Mouse (Mus musculus): ENCODE data around the gene Clp1. TPM values are rescaled to one million over a fixed set of nuclear protein-coding genes. Genes with fewer than 3 reads are reported as not detected.

The Clp1 gene
- 16.6 TPM for polyA plus RNA-seq (2014; fragmentation: Illumina TruSeq; extraction: RNeasy Lipid Tissue Mini Kit (QIAGEN cat#74804); ENCODE audit: low read depth, low replicate concordance)

DNA sequence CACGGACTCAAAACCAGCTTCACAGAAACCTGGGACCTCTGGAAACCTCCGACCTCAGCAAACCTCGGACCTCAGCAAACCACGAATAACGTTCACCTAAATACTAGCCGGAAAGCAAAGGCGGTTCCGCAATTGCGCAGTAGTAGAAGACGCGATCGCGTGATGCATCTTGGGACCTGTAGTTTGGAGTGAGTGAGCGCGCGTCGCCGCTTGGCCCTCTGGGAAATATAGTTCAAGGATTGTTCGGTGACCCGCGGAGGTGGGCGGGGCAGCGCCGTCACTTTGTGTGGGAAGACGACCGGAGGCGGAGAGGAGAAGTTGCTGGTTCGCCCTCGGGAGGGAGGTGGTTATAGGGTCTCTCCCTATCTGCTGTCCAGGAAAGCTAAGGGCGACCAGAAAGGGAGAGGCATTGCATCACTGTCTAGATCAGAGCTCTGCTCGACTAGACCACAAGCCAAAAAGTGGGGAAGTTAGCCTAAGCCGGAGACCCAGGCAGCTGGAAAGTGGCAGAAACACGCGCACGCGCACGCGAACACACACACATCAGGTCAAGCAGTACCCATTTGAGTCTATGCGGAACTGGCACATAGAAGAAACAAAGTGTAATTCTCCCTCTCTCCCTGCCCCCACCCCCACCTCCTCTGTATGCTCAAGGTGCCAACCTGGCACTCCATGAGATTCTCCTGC lies at the start of gene Clp1:
Gene Clp1 (minus strand): TSS at position 179 of the 687 bp plus-strand sequence.

GRCm38 (mm10) chr2:84775241-84775640 lies 48.1 kb upstream of the Clp1 start, which contains the start of gene Serping1:
Gene Serping1, minus strand, starts transcription at chr2:84775444.

DNA sequence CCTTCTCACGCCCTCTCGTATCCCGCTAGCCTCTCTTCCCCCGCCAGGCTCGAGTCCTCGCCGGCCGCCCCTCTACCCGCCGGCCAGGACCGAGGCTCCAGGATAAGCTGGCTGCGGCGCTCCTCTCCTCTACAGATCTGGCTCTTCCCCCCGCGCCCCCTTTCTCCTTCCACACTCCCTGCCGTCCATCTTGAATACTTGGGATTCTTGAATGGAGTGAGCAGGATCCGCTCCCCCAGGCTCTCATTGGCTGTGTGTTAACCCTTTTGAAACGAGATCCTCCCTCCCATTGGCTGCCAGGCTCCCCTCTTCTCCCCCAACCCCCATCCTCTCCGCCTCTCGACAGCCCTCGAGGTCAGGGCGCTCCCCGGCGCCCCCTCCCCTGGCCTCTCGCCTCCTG lies 16.4 kb upstream of the Clp1 start, which contains the start of gene Gm19426:
Gene Gm19426 (minus strand): TSS at position 95 of the 400 bp plus-strand sequence.

GRCm38 (mm10) chr2:84733579-84734300 lies 6.6 kb upstream of the Clp1 start, which contains the start of gene Ypel4:
Gene Ypel4, plus strand, starts transcription at chr2:84734058.

GRCm38 (mm10) chr2:84714811-84715561 lies 12.2 kb downstream of the Clp1 start, which contains the start of gene Zdhhc5:
Gene Zdhhc5, minus strand, starts transcription at chr2:84715180.

DNA sequence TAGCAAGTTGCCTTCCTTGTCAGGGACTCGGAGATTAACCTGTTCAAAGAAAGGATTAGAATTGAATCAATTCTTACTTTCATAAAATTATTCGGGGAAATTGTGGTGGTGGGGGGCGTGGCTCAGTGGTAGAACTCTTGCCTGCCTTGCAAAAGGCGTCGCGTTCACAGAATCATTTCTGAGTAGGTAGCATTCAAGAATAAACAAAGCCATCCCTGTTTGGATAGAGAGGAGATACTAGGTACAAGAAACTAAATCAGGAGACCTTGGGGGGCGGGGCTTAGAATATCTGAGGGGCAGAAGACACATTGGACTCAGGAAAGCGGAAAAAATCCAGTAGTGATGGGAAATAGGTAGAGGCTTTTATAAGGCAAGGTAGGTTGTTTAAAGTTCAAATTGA lies 48.1 kb downstream of the Clp1 start, which contains the start of gene Tmx2:
Gene Tmx2 (minus strand): TSS at position 125 of the 400 bp plus-strand sequence.

DNA sequence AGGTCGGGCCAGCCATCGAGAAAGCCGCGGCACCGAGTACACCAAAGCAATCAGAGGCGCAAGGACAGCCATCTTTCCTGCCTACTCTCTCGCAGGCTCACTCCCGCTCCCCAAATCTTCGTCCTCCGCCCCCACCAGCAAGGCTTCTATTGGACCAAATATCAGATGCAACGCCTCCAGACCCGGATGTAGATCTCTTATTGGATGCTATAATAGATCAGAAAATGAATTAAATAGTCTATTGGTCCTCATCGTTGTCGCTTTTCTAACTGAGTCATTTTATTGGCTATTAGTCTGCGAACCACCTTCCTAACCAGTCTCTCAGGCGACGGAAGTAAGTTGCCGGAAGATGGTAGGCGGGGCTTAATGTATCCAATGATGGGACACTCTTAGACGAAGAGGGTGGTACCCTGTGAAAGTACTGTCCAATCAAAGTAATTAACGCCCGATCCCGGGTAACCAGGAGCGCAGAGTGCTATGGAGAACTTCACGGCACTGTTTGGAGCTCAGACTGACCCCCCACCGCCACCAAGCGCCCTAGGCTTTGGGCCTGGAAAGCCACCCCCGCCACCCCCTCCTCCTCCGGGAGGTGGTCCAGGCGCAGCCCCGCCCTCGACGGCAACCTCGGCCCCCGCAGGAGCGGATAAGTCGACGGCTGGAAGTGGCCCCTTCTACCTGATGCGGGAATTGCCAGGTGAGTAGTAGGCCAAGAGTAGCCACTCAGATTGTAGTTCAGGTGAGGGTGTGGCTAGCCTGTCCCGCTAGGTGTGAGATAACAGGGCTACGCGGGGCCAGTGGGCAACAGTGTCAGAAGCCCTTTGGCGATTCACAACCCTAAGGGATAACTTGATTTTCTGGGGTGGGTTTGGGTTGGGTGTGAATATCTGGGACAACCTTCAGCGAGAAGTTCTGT lies 48.9 kb downstream of the Clp1 start, which contains the start of the genes Gm28635 and Med19:
Gene Gm28635 (minus strand): TSS at position 74 of the 913 bp plus-strand sequence.
Gene Med19 (plus strand): TSS at position 435 of the 913 bp plus-strand sequence.

Other genes with a start within 250 kb of the Clp1 start
- 89.6 TPM for gene Ctnnd1, start 76.6 kb downstream of the Clp1 start, polyA plus RNA-seq (2014; fragmentation: Illumina TruSeq; extraction: RNeasy Lipid Tissue Mini Kit (QIAGEN cat#74804); ENCODE audit: low read depth, low replicate concordance)
- gene Btbd18, start 68.3 kb downstream of the Clp1 start, polyA plus RNA-seq (2014; fragmentation: Illumina TruSeq; extraction: RNeasy Lipid Tissue Mini Kit (QIAGEN cat#74804); ENCODE audit: low read depth, low replicate concordance) = not detected
- gene Selenoh, start 56.6 kb downstream of the Clp1 start, polyA plus RNA-seq (2014; fragmentation: Illumina TruSeq; extraction: RNeasy Lipid Tissue Mini Kit (QIAGEN cat#74804); ENCODE audit: low read depth, low replicate concordance) = 38.3 TPM
- not detected for gene Gm28635, start 49.3 kb downstream of the Clp1 start, polyA plus RNA-seq (2014; fragmentation: Illumina TruSeq; extraction: RNeasy Lipid Tissue Mini Kit (QIAGEN cat#74804); ENCODE audit: low read depth, low replicate concordance)
- 27.6 TPM for gene Med19, start 48.9 kb downstream of the Clp1 start, polyA plus RNA-seq (2014; fragmentation: Illumina TruSeq; extraction: RNeasy Lipid Tissue Mini Kit (QIAGEN cat#74804); ENCODE audit: low read depth, low replicate concordance)
- gene Tmx2, start 48.2 kb downstream of the Clp1 start, polyA plus RNA-seq (2014; fragmentation: Illumina TruSeq; extraction: RNeasy Lipid Tissue Mini Kit (QIAGEN cat#74804); ENCODE audit: low read depth, low replicate concordance) = 86.7 TPM
- gene Zdhhc5, start 12.2 kb downstream of the Clp1 start, polyA plus RNA-seq (2014; fragmentation: Illumina TruSeq; extraction: RNeasy Lipid Tissue Mini Kit (QIAGEN cat#74804); ENCODE audit: low read depth, low replicate concordance) = 52.8 TPM
- 2.2 TPM for gene Ypel4, start 6.7 kb upstream of the Clp1 start, polyA plus RNA-seq (2014; fragmentation: Illumina TruSeq; extraction: RNeasy Lipid Tissue Mini Kit (QIAGEN cat#74804); ENCODE audit: low read depth, low replicate concordance)
- 4.8 TPM for gene Gm19426, start 16.3 kb upstream of the Clp1 start, polyA plus RNA-seq (2014; fragmentation: Illumina TruSeq; extraction: RNeasy Lipid Tissue Mini Kit (QIAGEN cat#74804); ENCODE audit: low read depth, low replicate concordance)
- 379 TPM for gene Serping1, start 48.1 kb upstream of the Clp1 start, polyA plus RNA-seq (2014; fragmentation: Illumina TruSeq; extraction: RNeasy Lipid Tissue Mini Kit (QIAGEN cat#74804); ENCODE audit: low read depth, low replicate concordance)
- gene Ube2l6, start 71.5 kb upstream of the Clp1 start, polyA plus RNA-seq (2014; fragmentation: Illumina TruSeq; extraction: RNeasy Lipid Tissue Mini Kit (QIAGEN cat#74804); ENCODE audit: low read depth, low replicate concordance) = 23.1 TPM
- 0.29 TPM for gene Smtnl1, start 95.3 kb upstream of the Clp1 start, polyA plus RNA-seq (2014; fragmentation: Illumina TruSeq; extraction: RNeasy Lipid Tissue Mini Kit (QIAGEN cat#74804); ENCODE audit: low read depth, low replicate concordance)
- gene Timm10, start 99.6 kb upstream of the Clp1 start, polyA plus RNA-seq (2014; fragmentation: Illumina TruSeq; extraction: RNeasy Lipid Tissue Mini Kit (QIAGEN cat#74804); ENCODE audit: low read depth, low replicate concordance) = 27.3 TPM
- 23.5 TPM for gene Slc43a1, start 111.5 kb upstream of the Clp1 start, polyA plus RNA-seq (2014; fragmentation: Illumina TruSeq; extraction: RNeasy Lipid Tissue Mini Kit (QIAGEN cat#74804); ENCODE audit: low read depth, low replicate concordance)
- gene Rtn4rl2, start 159.4 kb upstream of the Clp1 start, polyA plus RNA-seq (2014; fragmentation: Illumina TruSeq; extraction: RNeasy Lipid Tissue Mini Kit (QIAGEN cat#74804); ENCODE audit: low read depth, low replicate concordance) = 1.9 TPM
- gene Slc43a3, start 209.2 kb upstream of the Clp1 start, polyA plus RNA-seq (2014; fragmentation: Illumina TruSeq; extraction: RNeasy Lipid Tissue Mini Kit (QIAGEN cat#74804); ENCODE audit: low read depth, low replicate concordance) = 81.5 TPM